Mouse (Mus musculus) neural tube, embryonic 15.5 days (tissue): ENCODE measurements around the gene Serpinb8. TPM values are rescaled to one million over a fixed set of nuclear protein-coding genes. Genes with fewer than 3 reads are reported as not detected.

Experiments used
- ATAC-seq: fragments of 200-750 bp; cut with Nextera tagmentation; 2 replicates; pipeline ENCODE4 v1.8.0; 2017; ENCODE audit warnings: mild to moderate bottlenecking, moderate TSS enrichment, moderate library complexity; ENCODE audit not compliant: low FRiP score
- H3K27ac ChIP-seq: fragments of 300-500 bp; sonication (generic); replicated peaks from 2 replicates; pipeline ENCODE4 v1.5.1; 2015; ENCODE audit warnings: mild to moderate bottlenecking, inconsistent platforms
- H3K27me3 ChIP-seq: fragments of 300-500 bp; sonication (generic); replicated peaks from 2 replicates; pipeline ENCODE4 v1.6.1; 2015; ENCODE audit warnings: inconsistent platforms
- H3K36me3 ChIP-seq: fragments of 300-500 bp; sonication (generic); 2 replicates; pipeline ENCODE4 v1.6.1; 2015; ENCODE audit warnings: inconsistent platforms
- H3K4me1 ChIP-seq: fragments of 300-500 bp; sonication (generic); 2 replicates; pipeline ENCODE4 v1.6.1; 2015; ENCODE audit warnings: inconsistent platforms
- H3K4me2 ChIP-seq: fragments of 300-500 bp; sonication (generic); 2 replicates; pipeline ENCODE4 v1.6.1; 2015; ENCODE audit warnings: inconsistent platforms, mild to moderate bottlenecking, moderate library complexity
- H3K4me3 ChIP-seq: fragments of 300-500 bp; sonication (generic); replicated peaks from 2 replicates; pipeline ENCODE4 v1.5.1; 2015; ENCODE audit warnings: mild to moderate bottlenecking, inconsistent platforms
- H3K9ac ChIP-seq: fragments of 300-500 bp; sonication (generic); replicated peaks from 2 replicates; pipeline ENCODE4 v1.6.1; 2015; ENCODE audit warnings: mild to moderate bottlenecking, inconsistent platforms
- H3K9me3 ChIP-seq: fragments of 300-500 bp; sonication (generic); replicated peaks from 2 replicates; pipeline ENCODE4 v1.6.1; 2016; ENCODE audit warnings: inconsistent platforms
- WGBS: fragments of 180-500 bp; shearing (Covaris S2); methylation state at CpG from one replicate; pipeline ENCODE4 v1.1.7; 2015; ENCODE audit warnings: mixed read lengths; 5-methylcytosine and 5-hydroxymethylcytosine counted together
- polyA plus RNA-seq: library from polyadenylated mRNA; unstranded; fragments of >200 nt; fragmentation: Nextera tagmentation; extraction: Ambion mirVana; gene quantifications from 2 replicates; pipeline ENCODE4 v1.2.1, GENCODE M21; 2015

Serpinb8 gene
- polyA plus RNA-seq, result 0.33 and 0.84 TPM in 2 replicates

DNA sequence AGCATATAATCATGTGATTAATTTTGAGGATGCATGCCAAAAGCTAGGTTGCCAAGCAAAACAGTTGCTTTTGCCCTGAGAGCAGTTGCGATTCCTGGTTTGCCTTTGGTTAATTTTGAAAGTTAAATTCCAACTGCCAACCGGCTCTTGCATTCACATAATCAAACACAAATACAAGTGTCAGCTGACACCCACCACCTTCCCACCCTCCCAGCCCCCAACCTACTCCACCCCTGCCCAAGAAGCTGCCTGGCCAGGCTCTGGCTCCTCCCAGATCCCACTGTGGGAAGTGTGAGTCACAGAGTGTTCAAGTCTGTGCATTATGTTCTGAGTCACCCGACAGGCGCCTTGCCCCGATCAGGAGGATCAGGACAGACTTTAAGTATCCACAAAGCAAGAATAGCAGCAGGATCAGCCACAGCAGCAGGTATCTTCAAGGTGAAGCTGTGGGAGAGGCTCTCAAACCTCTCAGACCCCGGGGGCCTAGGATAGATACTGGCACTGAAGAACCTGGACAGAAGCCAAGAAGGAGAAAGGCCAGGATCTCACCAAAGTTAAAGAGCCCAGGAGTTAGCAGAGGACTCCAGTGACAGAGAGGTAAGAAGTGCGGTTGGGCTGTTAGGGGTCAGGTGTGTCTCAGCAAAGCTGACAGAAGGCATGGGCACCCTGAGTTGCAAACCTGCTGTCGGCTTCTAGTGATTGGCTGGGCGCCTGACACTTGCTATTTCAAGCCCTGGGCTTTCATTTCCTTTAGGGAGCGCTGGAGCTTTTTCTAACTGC, at the start of gene Serpinb8:
Gene Serpinb8, plus strand, starts transcription at position 316 of the 780 bp plus-strand sequence.
- H3K9ac ChIP-seq, result no peak within 1 kb of the TSS
- H3K36me3 ChIP-seq, result no peaks in the 10 kb centered on the region
- H3K27me3 ChIP-seq, result no peaks in the 10 kb centered on the region
- no peak within 1 kb of the TSS for H3K4me2 ChIP-seq
- no peak within 1 kb of the TSS for H3K27ac ChIP-seq
- H3K4me1 ChIP-seq, result no peaks in the 10 kb centered on the region
- H3K9me3 ChIP-seq, result no peaks in the 10 kb centered on the region
- no peak within 1 kb of the TSS for H3K4me3 ChIP-seq
- ATAC-seq, result 0 out of 2 replicates have a peak, but pooled peaks have one; percentile 17
- 68% methylated on average over 10 of the region's 10 CpGs for WGBS

DNA sequence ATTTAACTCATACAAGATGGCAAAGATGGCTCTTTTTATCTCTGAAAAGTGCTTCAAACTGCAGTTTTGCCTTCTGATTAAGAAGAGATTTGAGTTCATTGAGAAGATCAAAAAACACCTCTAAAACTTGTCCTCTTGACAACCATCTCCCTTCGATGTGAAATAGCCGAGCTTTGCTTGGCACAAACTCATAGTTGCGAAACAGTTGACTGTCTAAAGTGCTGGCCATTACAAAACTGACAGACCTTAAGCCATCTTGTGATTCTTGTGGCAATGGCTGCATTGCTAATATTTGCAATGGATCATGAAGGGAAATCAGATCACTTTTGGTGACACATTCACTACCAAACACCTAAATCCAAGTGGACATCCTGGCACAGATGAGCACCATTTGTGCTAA, 30.3 kb upstream of the Serpinb8 start:
- no peak for ATAC-seq
- no peaks in the 10 kb centered on the region for H3K4me1 ChIP-seq
- no peaks in the 10 kb centered on the region for H3K9me3 ChIP-seq
- no peaks in the 10 kb centered on the region for H3K36me3 ChIP-seq
- H3K4me3 ChIP-seq, result no peak overlapping the region
- H3K27ac ChIP-seq, result no peak overlapping the region
- WGBS, result 96% methylated on average over 3 of the region's 3 CpGs
- H3K4me2 ChIP-seq, result no peak overlapping the region
- no peak overlapping the region for H3K9ac ChIP-seq
- no peaks in the 10 kb centered on the region for H3K27me3 ChIP-seq

DNA sequence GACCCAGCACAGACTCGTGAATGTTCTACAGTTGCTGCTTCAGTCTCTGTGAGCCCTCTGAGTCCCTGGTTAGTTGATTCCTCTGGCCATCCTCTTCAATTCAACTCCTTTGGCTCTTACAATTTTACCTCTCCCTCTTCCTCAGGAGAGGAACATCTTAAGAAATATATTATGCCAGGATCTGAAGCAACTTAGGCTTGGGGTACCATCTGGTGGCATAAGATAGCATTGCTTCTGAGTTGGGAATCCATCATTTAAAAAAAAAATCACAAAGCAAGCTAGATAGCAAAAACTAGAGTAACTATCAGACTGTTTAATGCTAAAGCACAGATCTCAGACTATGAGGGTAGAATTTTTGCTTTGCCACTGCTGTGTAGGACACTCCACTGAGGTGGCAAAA, 27.7 kb upstream of the Serpinb8 start:
- Histone ChIP-seq H3K4me2 (no peak overlapping the region), H3K4me3 (no peak overlapping the region), H3K36me3 (no peaks in the 10 kb centered on the region), H3K4me1 (no peaks in the 10 kb centered on the region), H3K27me3 (no peaks in the 10 kb centered on the region), H3K9ac (no peak overlapping the region), H3K9me3 (no peaks in the 10 kb centered on the region), H3K27ac (no peak overlapping the region)
- no peak for ATAC-seq
- 96% methylated on average over 1 of the region's 1 CpGs for WGBS

DNA sequence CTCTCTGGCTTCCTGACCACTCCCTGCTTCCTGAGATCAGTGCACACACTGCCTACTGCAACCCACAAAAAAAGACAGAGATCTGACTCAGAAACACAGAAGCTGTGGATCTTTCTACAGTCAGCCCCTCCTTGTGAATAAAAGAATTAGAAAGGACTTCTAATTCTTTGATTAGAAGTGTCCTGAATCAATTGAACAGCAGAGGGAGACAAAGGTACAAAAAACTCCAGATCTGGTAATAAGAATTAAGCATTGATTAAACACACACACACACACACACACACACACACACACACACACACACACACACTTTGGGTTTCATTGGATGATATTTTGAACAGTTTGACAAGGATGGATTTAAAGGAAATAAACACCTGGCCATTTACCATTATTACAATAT, 24.2 kb upstream of the Serpinb8 start:
- Histone ChIP-seq H3K4me1 (no peaks in the 10 kb centered on the region), H3K36me3 (no peaks in the 10 kb centered on the region), H3K27ac (no peak overlapping the region), H3K9me3 (no peaks in the 10 kb centered on the region), H3K9ac (no peak overlapping the region), H3K4me2 (no peak overlapping the region), H3K4me3 (no peak overlapping the region), H3K27me3 (no peaks in the 10 kb centered on the region)
- no peak for ATAC-seq

DNA sequence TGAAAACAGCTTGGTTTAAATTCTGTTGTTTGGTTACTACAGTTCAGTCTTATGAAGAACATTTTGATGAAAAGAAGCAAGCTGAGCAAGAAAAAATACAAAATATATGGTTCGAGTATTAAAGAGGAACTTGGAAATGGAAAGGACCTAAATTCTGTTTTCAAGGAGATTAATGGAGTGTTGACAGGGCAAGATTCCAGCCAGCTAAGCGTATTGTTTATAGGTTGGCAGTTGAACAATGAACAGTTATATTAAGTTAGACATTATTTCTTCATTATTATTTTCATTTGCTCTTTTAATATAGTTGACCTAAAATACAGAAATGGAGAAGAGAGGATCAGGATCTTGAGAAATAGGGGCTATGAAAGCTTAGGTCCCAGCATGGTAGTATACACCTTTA, 13.7 kb upstream of the Serpinb8 start:
- no peaks in the 10 kb centered on the region for H3K9me3 ChIP-seq
- no peaks in the 10 kb centered on the region for H3K36me3 ChIP-seq
- ATAC-seq, result no peak
- H3K4me3 ChIP-seq, result no peak overlapping the region
- WGBS, result 84% methylated on average over 2 of the region's 2 CpGs
- no peak overlapping the region for H3K9ac ChIP-seq
- no peak overlapping the region for H3K4me2 ChIP-seq
- no peaks in the 10 kb centered on the region for H3K27me3 ChIP-seq
- H3K27ac ChIP-seq, result no peak overlapping the region
- no peaks in the 10 kb centered on the region for H3K4me1 ChIP-seq

DNA sequence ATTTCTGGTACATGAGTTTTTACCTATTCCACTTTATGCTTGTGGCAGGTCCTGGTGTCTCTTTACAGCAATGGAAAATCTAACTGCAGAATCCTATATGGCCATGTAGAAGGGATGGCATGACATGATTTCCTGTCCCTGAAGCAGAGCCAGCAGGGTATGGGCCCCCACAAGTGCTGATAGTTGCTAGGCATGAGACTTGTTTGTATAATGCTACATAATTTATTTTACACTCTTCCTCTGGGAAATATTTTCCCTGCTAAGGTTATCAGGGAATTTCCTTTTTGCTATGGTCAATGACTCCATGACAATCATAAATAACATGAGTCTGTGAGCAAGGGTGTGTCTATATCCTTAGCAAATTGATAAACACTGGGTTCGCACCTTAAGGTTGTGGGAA, 12.3 kb upstream of the Serpinb8 start:
- H3K4me2 ChIP-seq, result no peak overlapping the region
- 91% methylated on average over 1 of the region's 1 CpGs for WGBS
- no peak overlapping the region for H3K4me3 ChIP-seq
- no peaks in the 10 kb centered on the region for H3K36me3 ChIP-seq
- no peak overlapping the region for H3K9ac ChIP-seq
- H3K27ac ChIP-seq, result no peak overlapping the region
- no peaks in the 10 kb centered on the region for H3K9me3 ChIP-seq
- no peaks in the 10 kb centered on the region for H3K4me1 ChIP-seq
- H3K27me3 ChIP-seq, result no peaks in the 10 kb centered on the region
- ATAC-seq, result no peak

DNA sequence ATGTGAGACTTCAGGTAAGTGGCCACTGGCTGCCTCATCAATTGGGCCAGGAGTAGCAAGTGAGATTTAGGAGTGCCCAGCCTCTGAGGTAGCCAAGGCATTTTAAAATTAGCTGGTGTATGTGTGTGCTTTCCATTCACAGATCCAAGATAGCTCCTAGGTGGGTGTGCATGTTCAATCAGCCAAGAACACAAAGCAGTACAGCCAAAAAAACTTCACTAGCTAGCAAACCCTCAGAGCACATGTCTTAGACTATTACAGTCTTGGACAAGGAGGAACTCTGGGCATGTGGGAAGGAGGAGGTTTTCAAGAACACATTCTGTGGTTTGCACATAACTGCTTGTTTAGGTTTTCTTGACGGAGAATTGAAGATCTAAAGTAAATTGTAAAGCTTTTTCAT, 8.6 kb upstream of the Serpinb8 start:
- H3K4me1 ChIP-seq, result no peaks in the 10 kb centered on the region
- H3K27ac ChIP-seq, result no peak overlapping the region
- H3K4me3 ChIP-seq, result no peak overlapping the region
- H3K27me3 ChIP-seq, result no peaks in the 10 kb centered on the region
- 84% methylated on average over 1 of the region's 1 CpGs for WGBS
- no peak overlapping the region for H3K9ac ChIP-seq
- no peak overlapping the region for H3K4me2 ChIP-seq
- H3K36me3 ChIP-seq, result no peaks in the 10 kb centered on the region
- H3K9me3 ChIP-seq, result no peaks in the 10 kb centered on the region
- ATAC-seq, result no peak

DNA sequence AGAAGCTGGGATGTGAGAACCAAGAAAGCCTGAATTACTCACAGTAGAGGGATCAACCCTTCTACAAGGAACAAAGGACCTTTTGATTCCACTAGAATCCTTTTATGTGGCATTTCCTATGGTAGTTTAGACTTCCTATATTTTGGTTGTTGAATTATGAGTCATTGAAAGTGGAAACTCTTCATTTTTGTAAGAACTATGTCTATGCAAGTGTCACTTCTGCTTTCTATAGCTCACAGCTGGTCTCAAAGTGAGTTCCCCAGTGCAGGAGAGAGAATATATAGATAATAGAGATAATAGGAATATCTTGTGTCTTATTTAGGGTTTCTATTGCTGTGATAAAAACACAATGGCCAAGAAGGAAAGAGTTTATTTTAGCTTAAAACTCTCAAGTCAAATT, 6.9 kb upstream of the Serpinb8 start:
- Histone ChIP-seq H3K9me3 (no peaks in the 10 kb centered on the region), H3K27me3 (no peaks in the 10 kb centered on the region), H3K27ac (no peak overlapping the region), H3K4me1 (no peaks in the 10 kb centered on the region), H3K36me3 (no peaks in the 10 kb centered on the region), H3K4me3 (no peak overlapping the region), H3K4me2 (no peak overlapping the region), H3K9ac (no peak overlapping the region)
- no peak for ATAC-seq

DNA sequence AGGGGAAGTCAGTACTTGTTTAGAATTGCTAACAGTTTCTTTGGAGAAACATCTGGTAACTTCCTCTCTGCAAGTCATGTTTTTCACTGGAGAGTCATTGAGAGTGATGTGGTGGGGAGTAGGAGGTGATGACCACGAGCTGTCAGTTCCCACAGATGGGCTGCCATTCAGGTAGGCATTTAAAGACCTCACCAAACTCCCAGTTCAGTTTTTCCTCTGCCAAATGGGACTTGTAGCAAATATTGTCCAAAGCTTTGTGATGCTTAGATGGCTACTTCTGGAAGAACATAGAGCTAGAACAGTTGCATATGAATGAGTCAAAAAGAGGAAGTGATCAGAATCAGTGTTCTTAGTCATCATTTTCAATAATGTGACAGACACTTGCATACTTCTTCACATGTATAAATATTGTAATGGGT, 5.8 kb upstream of the Serpinb8 start:
- ATAC-seq, result no peak
- no peaks in the 10 kb centered on the region for H3K27me3 ChIP-seq
- H3K4me2 ChIP-seq, result no peak overlapping the region
- no peaks in the 10 kb centered on the region for H3K36me3 ChIP-seq
- no peak overlapping the region for H3K27ac ChIP-seq
- WGBS, result 44% methylated on average over 1 of the region's 1 CpGs
- no peaks in the 10 kb centered on the region for H3K4me1 ChIP-seq
- no peaks in the 10 kb centered on the region for H3K9me3 ChIP-seq
- H3K4me3 ChIP-seq, result no peak overlapping the region
- H3K9ac ChIP-seq, result no peak overlapping the region

DNA sequence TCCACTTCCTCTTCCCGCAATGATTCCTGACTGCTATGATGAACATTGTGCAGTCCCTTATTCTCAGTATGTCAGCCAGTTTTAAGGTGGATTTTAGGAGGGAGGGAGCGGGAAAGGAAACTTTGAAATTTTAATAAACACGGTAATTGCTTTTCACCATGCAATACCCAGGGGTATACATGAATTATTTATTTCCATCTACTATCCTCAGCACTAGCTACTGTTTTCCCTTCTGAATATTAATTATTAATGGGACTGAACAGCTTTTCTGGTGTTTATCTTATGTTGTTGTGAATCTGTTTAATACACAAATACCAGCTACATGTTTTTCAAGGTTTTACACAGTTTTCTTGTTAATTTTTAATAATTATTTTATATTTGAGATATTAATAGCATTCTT, 4.9 kb upstream of the Serpinb8 start:
- no peaks in the 10 kb centered on the region for H3K36me3 ChIP-seq
- no peak overlapping the region for H3K4me2 ChIP-seq
- peak; percentile 41; the same call in 1 of the 2 replicates for ATAC-seq
- WGBS, result 62% methylated on average over 3 of the region's 3 CpGs
- no peak overlapping the region for H3K9ac ChIP-seq
- no peaks in the 10 kb centered on the region for H3K4me1 ChIP-seq
- no peak overlapping the region for H3K4me3 ChIP-seq
- H3K27ac ChIP-seq, result no peak overlapping the region
- no peaks in the 10 kb centered on the region for H3K9me3 ChIP-seq
- H3K27me3 ChIP-seq, result no peaks in the 10 kb centered on the region

DNA sequence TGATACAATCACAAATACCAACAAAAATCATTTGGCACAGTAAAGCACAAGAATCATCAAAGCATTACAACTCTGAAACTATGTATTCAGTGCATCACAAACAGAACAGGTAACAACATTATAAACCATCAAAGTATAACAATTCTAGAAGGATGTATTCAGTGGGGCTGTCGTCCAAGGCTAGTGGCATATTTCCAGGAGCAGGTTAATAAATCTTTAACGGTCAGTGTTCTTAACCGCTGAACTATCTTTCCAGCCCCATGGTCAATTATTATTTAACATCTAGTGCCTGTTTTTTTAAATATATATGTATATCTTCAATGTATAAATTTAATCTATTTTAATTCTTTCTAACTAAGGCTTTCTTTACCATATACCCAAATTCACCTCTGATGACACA, 3.6 kb upstream of the Serpinb8 start:
- WGBS, result 76% methylated on average over 3 of the region's 3 CpGs
- H3K4me3 ChIP-seq, result no peak overlapping the region

DNA sequence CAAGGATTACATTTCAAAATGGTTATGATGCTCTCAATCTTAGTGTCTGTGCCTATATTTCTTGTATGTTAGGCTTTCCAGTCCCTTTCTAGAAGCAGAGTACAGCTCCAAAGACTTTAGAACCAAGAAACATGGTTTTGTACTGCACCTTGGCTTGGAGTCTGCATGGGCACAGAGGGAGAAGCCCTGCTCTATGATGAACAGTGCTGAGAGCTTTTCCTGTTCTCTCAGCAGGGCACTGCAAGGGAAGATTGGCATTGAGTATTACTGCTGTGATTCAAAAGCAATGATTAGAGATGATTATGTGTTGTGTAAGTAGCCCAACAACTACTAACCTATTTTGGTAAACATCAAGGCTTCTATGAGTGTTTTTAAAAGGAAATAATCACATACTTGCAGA, 1.6 kb upstream of the Serpinb8 start:
- no peaks in the 10 kb centered on the region for H3K27me3 ChIP-seq
- no peak for ATAC-seq
- no peak overlapping the region for H3K27ac ChIP-seq
- no peak overlapping the region for H3K9ac ChIP-seq
- H3K4me3 ChIP-seq, result no peak overlapping the region
- no peaks in the 10 kb centered on the region for H3K36me3 ChIP-seq
- no peaks in the 10 kb centered on the region for H3K9me3 ChIP-seq
- H3K4me1 ChIP-seq, result no peaks in the 10 kb centered on the region
- no peak overlapping the region for H3K4me2 ChIP-seq

More for the DNA sequence above, 3.6 kb upstream of the Serpinb8 start:
- H3K4me2 ChIP-seq, result no peak overlapping the region
- no peak overlapping the region for H3K27ac ChIP-seq
- ATAC-seq, result no peak
- no peaks in the 10 kb centered on the region for H3K36me3 ChIP-seq
- H3K9ac ChIP-seq, result no peak overlapping the region
- no peaks in the 10 kb centered on the region for H3K27me3 ChIP-seq
- no peaks in the 10 kb centered on the region for H3K4me1 ChIP-seq
- H3K9me3 ChIP-seq, result no peaks in the 10 kb centered on the region
